Mouse (Mus musculus) small intestine, adult 2 months (tissue): ENCODE results near the gene Rps6kl1. TPM values are rescaled to one million over a fixed set of nuclear protein-coding genes. Genes with fewer than 3 reads are reported as not detected.
A peak's percentile ranks its signal among the peaks of the same experiment; 100 is the strongest.

Experiments
- H3K27ac ChIP-seq: fragments of 200-500 bp; 2 replicates; pipeline ENCODE4 v1.5.1; 2012; ENCODE audit warnings: low read depth, low read length, control low read depth, inconsistent platforms; ENCODE audit not compliant: insufficient read depth
- H3K27me3 ChIP-seq: fragments of 200-500 bp; 2 replicates; pipeline ENCODE4 v1.6.1; 2012; ENCODE audit warnings: mild to moderate bottlenecking, moderate library complexity, low read length, inconsistent platforms; ENCODE audit not compliant: control insufficient read depth, insufficient read depth
- H3K36me3 ChIP-seq: fragments of 200-500 bp; 2 replicates; pipeline ENCODE4 v1.6.1; 2012; ENCODE audit warnings: mild to moderate bottlenecking, low read length, control low read depth, inconsistent platforms; ENCODE audit not compliant: control insufficient read depth, insufficient read depth
- H3K4me1 ChIP-seq: fragments of 200-500 bp; 2 replicates; pipeline ENCODE4 v1.6.1; 2012; ENCODE audit warnings: low read length, inconsistent platforms, mixed read lengths; ENCODE audit not compliant: control insufficient read depth, insufficient read depth, insufficient read length
- H3K4me3 ChIP-seq: fragments of 200-500 bp; 2 replicates; pipeline ENCODE4 v1.5.1; 2012; ENCODE audit warnings: low read depth, mild to moderate bottlenecking, control low read depth, inconsistent platforms, low read length, moderate library complexity
- CTCF ChIP-seq: fragments of 200-500 bp; IDR thresholded peaks from 2 replicates; pipeline ENCODE4 v1.5.1; 2012; ENCODE audit warnings: low read depth, mild to moderate bottlenecking, control low read depth, inconsistent platforms, low read length, moderate library complexity, mixed read lengths; ENCODE audit not compliant: insufficient replicate concordance, insufficient read length; ENCODE audit errors: extremely low read depth
- POLR2A ChIP-seq: fragments of 200-500 bp; IDR thresholded peaks from 2 replicates; pipeline ENCODE4 v1.6.1; 2012; ENCODE audit warnings: low read depth, mild to moderate bottlenecking, control low read depth, inconsistent platforms, low read length, moderate library complexity
- WGBS: fragments of 180-500 bp; shearing (Covaris S2); methylation state at CpG from one replicate; pipeline ENCODE4 v1.1.7; 2018; 5-methylcytosine and 5-hydroxymethylcytosine counted together
- polyA plus RNA-seq: library from polyadenylated mRNA; depleted of rRNA; stranded (reverse); fragments of >200 nt; gene quantifications from 2 replicates; pipeline ENCODE4 v1.2.3, GENCODE M21; 2012

Rps6kl1 gene
- polyA plus RNA-seq, 1 experiment: 0.68 TPM

DNA sequence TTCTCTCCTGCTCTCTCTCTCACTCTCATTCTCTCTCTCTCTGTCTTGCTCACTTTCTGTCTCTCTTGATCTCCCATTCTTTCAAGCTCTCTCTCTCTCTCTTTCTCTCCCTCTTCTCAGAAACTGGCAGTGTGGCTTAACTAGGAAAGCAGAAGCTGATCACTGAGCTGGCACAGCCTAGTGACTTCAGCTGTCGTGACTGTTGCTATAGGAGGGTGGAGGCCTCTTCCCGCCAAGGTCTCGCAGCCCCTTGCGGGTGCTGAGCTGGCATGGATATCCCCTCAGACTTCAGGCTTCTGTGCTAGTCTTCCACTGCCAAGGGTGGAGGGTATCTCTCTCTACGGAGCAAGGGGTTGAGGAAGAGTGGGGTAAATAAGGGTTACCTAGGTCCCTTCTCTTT, 31.8 kb upstream of the Rps6kl1 start:
- H3K36me3 ChIP-seq: no peaks in the 10 kb centered on the region
- H3K27ac ChIP-seq: no peak overlapping the region
- 0 out of 2 replicates have a peak, but pooled peaks cover 6% of the 10 kb centered on the region for H3K27me3 ChIP-seq
- 71% methylated on average over 5 of the region's 5 CpGs for WGBS
- H3K4me3 ChIP-seq: no peak overlapping the region
- TF ChIP-seq POLR2A (no peak), CTCF (no peak)
- H3K4me1 ChIP-seq: no peaks in the 10 kb centered on the region

DNA sequence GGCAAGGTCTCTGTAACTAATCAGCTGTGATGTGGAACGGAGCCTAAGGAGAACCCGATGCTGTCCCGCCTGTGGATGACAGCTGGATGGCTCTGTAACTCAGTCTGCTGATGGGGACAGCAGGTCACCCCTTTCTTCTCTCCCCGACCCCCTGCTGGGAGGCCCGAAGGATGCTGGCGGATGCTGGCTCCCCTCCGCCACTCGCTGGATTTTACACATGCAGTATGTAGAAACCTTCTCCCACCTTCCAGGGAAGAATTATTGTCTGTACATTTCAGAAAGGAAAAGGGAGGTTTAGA, 31.2 kb upstream of the Rps6kl1 start:
- 40% methylated on average over 8 of the region's 8 CpGs for WGBS
- TF ChIP-seq POLR2A: no peak
- TF ChIP-seq CTCF: no peak
- Histone ChIP-seq H3K36me3 (no peaks in the 10 kb centered on the region), H3K4me3 (no peak overlapping the region), H3K4me1 (peaks cover 1% of the 10 kb centered on the region; the same call in 1 of the 2 replicates), H3K27me3 (0 out of 2 replicates have a peak, but pooled peaks cover 6% of the 10 kb centered on the region), H3K27ac (no peak overlapping the region)

DNA sequence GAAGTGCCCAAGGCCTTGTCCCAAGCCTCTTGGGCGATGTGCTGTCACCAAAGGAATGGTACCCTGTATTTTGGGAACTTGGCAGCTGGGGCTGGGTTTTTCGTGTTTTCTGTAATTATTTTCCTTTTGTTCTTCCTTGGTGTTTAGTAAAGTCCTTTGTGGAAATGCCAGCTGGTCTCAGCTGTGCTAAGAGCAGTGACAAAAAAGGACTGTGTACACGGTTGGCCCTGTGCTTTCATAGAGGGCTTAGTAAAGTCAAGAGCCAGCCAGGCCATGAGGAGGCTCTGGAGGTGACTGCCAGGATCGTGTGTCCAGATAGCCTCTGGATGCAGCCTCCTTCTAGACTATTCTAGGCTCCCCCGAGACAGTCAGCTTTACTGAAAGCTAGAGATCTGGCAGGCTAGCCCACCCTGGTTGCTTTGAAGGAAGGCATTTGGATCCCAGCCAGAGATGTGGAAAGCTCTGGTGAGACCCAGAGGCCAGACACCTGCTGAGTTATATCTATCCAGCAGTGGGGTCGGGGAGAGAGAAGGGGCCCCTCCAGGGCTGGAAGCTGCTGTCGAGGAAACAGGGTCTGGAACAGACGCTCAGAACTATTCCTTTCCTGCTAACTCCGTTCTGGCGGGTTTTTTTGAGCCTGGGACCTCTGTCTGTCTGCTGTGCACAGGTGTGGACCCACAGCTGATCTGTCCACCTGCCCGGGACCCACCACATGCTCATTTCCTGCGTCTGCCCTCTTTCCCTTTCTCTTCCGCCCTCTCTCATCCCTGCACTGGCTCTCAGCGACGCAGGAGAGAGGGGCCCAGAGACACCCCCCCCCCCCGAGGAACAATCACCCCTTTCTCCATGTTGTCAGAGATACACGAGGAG, 30.6 kb upstream of the Rps6kl1 start:
- peaks cover 6% of the 10 kb centered on the region; the same call in 1 of the 2 replicates for H3K4me1 ChIP-seq
- no peak overlapping the region for H3K4me3 ChIP-seq
- H3K27ac ChIP-seq: no peak overlapping the region
- H3K36me3 ChIP-seq: no peaks in the 10 kb centered on the region
- TF ChIP-seq POLR2A: no peak
- no peak for TF ChIP-seq CTCF
- H3K27me3 ChIP-seq: 0 out of 2 replicates have a peak, but pooled peaks cover 6% of the 10 kb centered on the region
- 33% methylated on average over 17 of the region's 17 CpGs for WGBS

DNA sequence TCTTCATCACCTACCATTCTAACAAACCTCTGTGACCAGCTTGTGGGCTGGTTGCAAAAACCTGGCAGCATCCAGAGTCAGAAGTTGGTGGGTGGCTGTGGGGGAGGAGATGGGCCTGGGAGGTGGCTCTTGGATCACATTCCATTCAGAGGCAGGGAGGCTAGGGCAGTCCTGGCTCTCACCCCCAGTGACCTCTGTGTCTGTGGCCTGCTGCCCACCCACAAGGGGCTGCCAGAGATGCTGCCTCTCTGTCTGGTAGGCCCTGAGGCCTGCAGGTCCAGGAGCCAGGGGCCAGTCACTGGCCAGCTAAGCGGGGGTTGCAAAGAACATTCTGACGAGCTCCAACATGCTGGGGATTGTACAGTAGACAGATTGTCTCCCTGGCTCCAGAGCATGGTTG, 27.2 kb upstream of the Rps6kl1 start:
- 92% methylated on average over 2 of the region's 2 CpGs for WGBS
- H3K27me3 ChIP-seq: 0 out of 2 replicates have a peak, but pooled peaks cover 6% of the 10 kb centered on the region
- no peaks in the 10 kb centered on the region for H3K36me3 ChIP-seq
- no peak for TF ChIP-seq CTCF
- no peak for TF ChIP-seq POLR2A
- H3K4me1 ChIP-seq: peaks cover 6% of the 10 kb centered on the region; the same call in 1 of the 2 replicates
- no peak overlapping the region for H3K4me3 ChIP-seq
- H3K27ac ChIP-seq: no peak overlapping the region

DNA sequence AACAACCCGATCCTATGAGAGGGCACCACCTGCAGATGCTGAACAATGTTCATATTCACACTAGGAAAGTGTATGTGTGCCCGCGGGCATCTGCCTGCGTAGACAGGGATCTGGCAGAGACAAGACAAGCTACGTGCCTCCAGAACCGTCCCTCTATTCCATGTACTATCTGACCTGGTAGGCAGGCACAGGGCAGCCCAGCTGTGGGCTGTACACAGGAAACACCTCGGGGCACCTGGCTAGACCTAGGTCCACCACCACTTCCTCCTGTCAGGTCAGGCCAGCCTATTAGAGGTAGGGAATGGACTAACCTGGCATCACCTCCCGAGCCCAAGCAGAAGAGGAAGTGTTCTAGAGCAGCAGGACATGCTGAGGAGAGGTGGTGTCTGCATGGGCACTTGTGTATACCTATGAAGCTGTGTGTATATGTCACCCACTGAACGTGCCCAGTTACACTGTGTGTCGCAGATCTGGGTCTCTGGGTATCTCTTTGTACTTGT, 26.7 kb upstream of the Rps6kl1 start, which contains the start of gene Pgf:
Pgf (minus strand) TSS at position 51 of the 500 bp plus-strand sequence.
- Histone ChIP-seq H3K36me3 (no peaks in the 10 kb centered on the region), H3K27ac (no peak within 1 kb of the TSS), H3K27me3 (0 out of 2 replicates have a peak, but pooled peaks cover 6% of the 10 kb centered on the region), H3K4me3 (peak within 1 kb of the TSS; percentile 56), H3K4me1 (peaks cover 6% of the 10 kb centered on the region; the same call in 1 of the 2 replicates)
- 64% methylated on average over 10 of the region's 10 CpGs for WGBS
- TF ChIP-seq CTCF: no peak
- no peak for TF ChIP-seq POLR2A

DNA sequence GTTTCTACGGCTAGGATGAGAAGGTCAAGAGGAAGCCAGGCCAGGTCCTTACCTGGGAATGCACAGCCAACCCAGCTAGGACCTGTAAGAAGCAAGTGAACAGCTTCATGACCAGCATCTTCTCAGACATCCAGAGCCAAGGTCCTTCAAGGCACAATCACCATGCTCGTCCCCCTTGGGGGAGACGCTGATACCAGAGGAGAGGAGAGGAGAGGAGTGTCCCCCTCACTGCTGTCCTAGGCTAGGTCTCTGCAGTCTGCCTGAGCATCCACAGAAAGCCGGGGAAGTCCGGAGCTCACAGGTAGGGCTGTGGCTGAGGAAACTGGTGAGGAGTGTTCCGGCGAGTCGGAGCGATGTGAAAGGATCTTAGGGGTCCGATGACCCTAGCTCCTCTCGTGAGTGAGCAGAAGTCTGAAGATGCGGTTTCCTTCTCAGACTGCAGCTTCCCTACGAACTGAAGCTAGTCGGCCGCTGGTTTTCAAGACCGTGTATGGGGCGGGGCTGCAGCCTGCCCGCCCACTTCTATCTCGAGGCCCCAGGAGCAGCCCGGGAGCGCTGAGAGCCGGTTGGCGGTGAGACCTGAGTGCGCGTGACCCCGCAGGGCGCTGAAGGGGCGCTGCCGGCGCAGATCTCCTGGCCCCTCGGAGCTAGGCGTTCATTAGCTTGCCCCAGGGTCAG, 25.9 kb upstream of the Rps6kl1 start:
- TF ChIP-seq CTCF (no peak), POLR2A (no peak)
- H3K4me3 ChIP-seq: peak overlapping the region; percentile 56
- H3K27ac ChIP-seq: no peak overlapping the region
- no peaks in the 10 kb centered on the region for H3K36me3 ChIP-seq
- no peaks in the 10 kb centered on the region for H3K27me3 ChIP-seq
- WGBS: 4% methylated on average over 32 of the region's 32 CpGs
- H3K4me1 ChIP-seq: peaks cover 6% of the 10 kb centered on the region; the same call in 1 of the 2 replicates
